Mouse (Mus musculus): ENCODE measurements around the gene Ddr1. TPM values are rescaled to one million over a fixed set of nuclear protein-coding genes. Genes with fewer than 3 reads are reported as not detected.
A peak's percentile ranks its signal among the peaks of the same experiment; 100 is the strongest.

Ddr1 gene
- total RNA-seq, 2 experiments from 2014 or later, result 40.1 to 44.1 TPM

GRCm38 (mm10) chr17:35697759-35698500, 6.5 kb downstream of the Ddr1 start:
- intact Hi-C loops (cut with DNase I), result no loop called here
- DNase-seq, result peak in 1 of 2 experiments; percentile 22

GRCm38 (mm10) chr17:35697429-35697758, 7.0 kb downstream of the Ddr1 start:
- DNase-seq, result no peak
- intact Hi-C loops (cut with DNase I), result no loop called here

- intact Hi-C loops (cut with DNase I), result no loop called here
- no peak for DNase-seq
These were observed 7.7 kb downstream of the Ddr1 start for GRCm38 (mm10) chr17:35696691-35697090.

DNA sequence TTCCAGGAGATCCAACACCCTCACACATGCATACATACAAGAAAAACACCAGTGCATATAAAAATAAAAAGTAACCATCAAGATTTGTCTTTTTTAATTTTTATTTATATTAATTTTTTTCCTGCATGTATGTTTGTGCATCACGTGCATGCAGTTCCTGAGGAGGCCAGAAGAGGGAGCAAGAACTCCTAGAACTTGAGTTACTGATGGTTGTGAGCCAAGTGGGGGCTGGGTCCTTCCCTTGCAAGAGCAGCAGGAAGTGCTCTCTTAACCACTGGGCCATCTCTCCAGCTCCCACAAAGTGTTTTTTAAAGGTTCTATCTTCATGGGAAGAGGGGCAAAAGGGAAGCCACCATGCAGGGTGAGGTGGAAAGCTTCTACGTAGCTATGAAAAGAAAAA, 9.1 kb downstream of the Ddr1 start:
- intact Hi-C loops (cut with DNase I), result no loop called here
- DNase-seq, result peak in 1 of 2 experiments; percentile 53

GRCm38 (mm10) chr17:35693906-35694305, 10.5 kb downstream of the Ddr1 start:
- intact Hi-C loops (cut with DNase I), result loop anchor here (5.0 kb wide), 1 partner anchor 33 kb away; no protein-coding TSS in a partner anchor
- DNase-seq, result no peak

DNA sequence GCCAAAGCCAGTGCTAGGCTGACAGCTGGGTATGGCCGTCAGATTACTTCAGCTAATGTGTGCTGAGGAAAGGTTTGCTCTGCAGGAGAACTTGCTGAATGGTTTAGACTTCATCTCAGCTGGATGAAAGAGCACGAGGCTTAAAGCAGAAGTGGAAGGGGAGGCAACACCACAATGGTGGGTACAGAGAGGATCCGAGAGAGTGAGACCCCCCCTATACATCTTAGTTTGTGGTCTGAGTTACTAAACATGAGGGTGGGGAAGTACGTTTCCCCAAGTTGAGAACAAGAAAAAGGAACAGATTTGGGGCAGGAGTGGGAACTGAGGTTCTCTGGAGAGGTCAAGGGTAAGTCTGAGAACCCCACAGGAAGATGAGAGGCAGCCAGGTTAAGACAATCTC, 12.1 kb downstream of the Ddr1 start:
- intact Hi-C loops (cut with DNase I), result loop anchor here (5.0 kb wide), 1 partner anchor 35 kb away; no protein-coding TSS in a partner anchor
- no peak for DNase-seq

DNA sequence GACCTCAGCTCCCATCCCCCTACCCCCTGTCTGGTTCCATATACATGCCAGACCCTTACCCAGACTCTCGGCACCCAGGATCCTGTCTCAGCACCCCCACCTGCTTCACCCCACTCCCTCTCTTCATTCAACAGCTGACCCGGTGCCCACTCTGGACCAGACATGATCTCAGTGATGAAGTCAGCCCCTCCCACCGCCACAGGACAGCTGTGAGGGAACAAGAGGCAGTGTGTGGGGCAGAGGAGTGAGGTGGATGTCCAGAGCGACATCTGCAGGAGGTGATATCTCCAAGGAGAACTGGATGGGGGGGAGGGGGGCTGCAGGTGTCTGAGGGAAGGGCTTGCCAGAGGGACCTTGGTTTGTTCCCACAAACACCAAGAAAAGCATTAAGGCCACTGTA, 12.6 kb downstream of the Ddr1 start:
- DNase-seq, result no peak
- intact Hi-C loops (cut with DNase I), result loop anchor here (5.0 kb wide), 1 partner anchor 35 kb away; no protein-coding TSS in a partner anchor

- DNase-seq, result no peak
- intact Hi-C loops (cut with DNase I), result loop anchor here (5.0 kb wide), 1 partner anchor 37 kb away; no protein-coding TSS in a partner anchor
These were observed 14.3 kb downstream of the Ddr1 start for GRCm38 (mm10) chr17:35689936-35690645.

GRCm38 (mm10) chr17:35688347-35689175, 15.9 kb downstream of the Ddr1 start:
- no peak for DNase-seq
- intact Hi-C loops (cut with DNase I), result no loop called here

GRCm38 (mm10) chr17:35685061-35685460, 19.4 kb downstream of the Ddr1 start:
- intact Hi-C loops (cut with DNase I), result no loop called here
- DNase-seq, result no peak

DNA sequence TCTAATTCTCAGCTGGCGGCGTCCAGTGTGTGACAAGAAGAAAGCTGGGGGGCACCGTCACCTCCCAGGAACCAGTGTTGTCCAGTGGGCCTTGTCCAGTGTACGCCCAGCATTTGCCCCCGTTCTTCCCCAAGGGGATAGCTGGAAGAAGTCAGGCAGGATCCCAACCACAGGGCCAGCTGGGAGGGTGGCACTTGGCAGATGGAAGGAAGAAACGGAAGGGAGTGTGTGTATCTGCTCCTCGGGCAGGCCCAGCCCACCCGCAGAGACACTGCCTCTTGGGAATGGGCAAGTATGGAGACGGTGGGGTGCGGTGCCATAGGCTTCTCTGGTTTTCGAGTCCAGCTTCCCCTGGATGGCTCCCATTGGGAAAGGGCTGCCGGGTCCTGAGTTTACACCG, 22.4 kb downstream of the Ddr1 start:
- intact Hi-C loops (cut with DNase I), result no loop called here
- DNase-seq, result no peak

- intact Hi-C loops (cut with DNase I), result no loop called here
- no peak for DNase-seq
These were observed 23.8 kb downstream of the Ddr1 start for GRCm38 (mm10) chr17:35680591-35680990.

- DNase-seq, result peak; percentile 82 to 91
- intact Hi-C loops (cut with DNase I), result no loop called here
These were observed 30.9 kb downstream of the Ddr1 start, which contains the start of gene Gtf2h4 for GRCm38 (mm10) chr17:35673416-35674035. TSS of gene Gtf2h4 (minus strand) at chr17:35673739.

- intact Hi-C loops (cut with DNase I), result no loop called here
These were observed 31.9 kb downstream of the Ddr1 start for GRCm38 (mm10) chr17:35672527-35672926.

GRCm38 (mm10) chr17:35671846-35672245, 32.6 kb downstream of the Ddr1 start:
- intact Hi-C loops (cut with DNase I), result no loop called here
- DNase-seq, result no peak

More at GRCm38 (mm10) chr17:35672527-35672926, 31.9 kb downstream of the Ddr1 start:
- DNase-seq, result no peak

- DNase-seq, result no peak
- intact Hi-C loops (cut with DNase I), result no loop called here
These were observed 34.7 kb downstream of the Ddr1 start for GRCm38 (mm10) chr17:35669731-35670130.

GRCm38 (mm10) chr17:35667334-35668065, 36.9 kb downstream of the Ddr1 start, which contains the start of gene Vars2:
TSS of gene Vars2 (minus strand) at chr17:35667592.
- peak; percentile 98 to 99 for DNase-seq
- intact Hi-C loops (cut with DNase I), result no loop called here

DNA sequence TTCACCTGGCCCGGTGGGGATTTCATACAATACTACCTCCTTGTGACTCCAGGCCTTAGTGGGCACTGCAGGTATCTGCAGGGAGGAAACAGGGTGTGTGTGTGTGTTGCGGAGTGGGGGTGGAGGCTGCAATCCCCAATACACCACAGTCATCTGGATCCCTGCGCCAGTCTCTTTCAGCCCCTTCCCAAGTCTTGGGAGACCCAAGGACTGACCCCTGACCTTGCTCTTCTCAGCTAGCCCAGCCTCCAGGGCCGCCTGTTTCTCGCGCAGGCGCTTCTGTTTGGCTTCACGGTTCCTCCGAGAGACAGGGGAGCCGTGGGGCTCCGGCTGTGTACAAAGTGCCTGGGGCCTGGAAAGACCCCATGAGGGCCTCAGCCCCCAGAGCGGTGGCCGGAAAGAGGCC, 37.6 kb downstream of the Ddr1 start:
- DNase-seq, result no peak
- intact Hi-C loops (cut with DNase I), result no loop called here

- DNase-seq, result peak in 1 of 2 experiments; percentile 21
- intact Hi-C loops (cut with DNase I), result no loop called here
These were observed 38.4 kb downstream of the Ddr1 start for GRCm38 (mm10) chr17:35665957-35666515.

All from heart, postnatal 14 days (tissue).